Mouse (Mus musculus): Measurements from ENCODE around the gene Dnah8. TPM values are rescaled to one million over a fixed set of nuclear protein-coding genes. Genes with fewer than 3 reads are reported as not detected.

Dnah8 gene
- total RNA-seq, 2 experiments from 2014 or later, result 1.9 to 2.0 TPM

GRCm38 (mm10) chr17:30663170-30663569 is 39.0 kb downstream of the Dnah8 start:
- DNase-seq, result no peak

- no peak for DNase-seq
Observed at GRCm38 (mm10) chr17:30664856-30665255, 40.7 kb downstream of the Dnah8 start.

GRCm38 (mm10) chr17:30672556-30672955 is 48.4 kb downstream of the Dnah8 start:
- DNase-seq, result no peak

- DNase-seq, result no peak
Observed at GRCm38 (mm10) chr17:30673023-30673422, 48.9 kb downstream of the Dnah8 start.

GRCm38 (mm10) chr17:30675021-30675740 is 51.0 kb downstream of the Dnah8 start:
- no peak for DNase-seq

DNA sequence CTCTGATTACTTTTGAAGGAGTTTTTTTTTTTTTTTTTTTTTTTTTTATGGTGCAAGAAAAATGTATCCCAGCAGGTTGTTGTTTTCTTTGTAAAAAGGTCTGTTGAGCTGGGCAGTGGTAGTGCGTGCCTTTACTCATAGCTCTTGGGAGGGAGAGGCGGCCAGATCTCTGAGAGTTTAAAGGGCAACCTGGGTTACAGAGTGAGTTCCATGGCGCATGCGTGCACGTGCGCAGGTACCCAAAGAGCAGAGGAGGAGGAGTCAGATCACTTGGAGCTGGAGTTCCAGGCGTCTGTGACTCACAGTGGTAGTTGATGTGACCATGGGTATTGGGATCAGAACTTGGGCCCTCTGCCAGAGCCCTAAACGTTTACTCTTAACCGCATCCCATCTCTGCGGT is 54.4 kb downstream of the Dnah8 start:
- no peak for DNase-seq

- DNase-seq, result no peak
Observed at GRCm38 (mm10) chr17:30679612-30680011, 55.5 kb downstream of the Dnah8 start.

- DNase-seq, result peak; percentile 67
Observed at GRCm38 (mm10) chr17:30681604-30682003, 57.5 kb downstream of the Dnah8 start.

- no peak for DNase-seq
Observed at GRCm38 (mm10) chr17:30690181-30690580, 66.0 kb downstream of the Dnah8 start.

- no peak for DNase-seq
Observed at GRCm38 (mm10) chr17:30691481-30691880, 67.3 kb downstream of the Dnah8 start.

- no peak for DNase-seq
Observed at GRCm38 (mm10) chr17:30694281-30694680, 70.1 kb downstream of the Dnah8 start.

DNA sequence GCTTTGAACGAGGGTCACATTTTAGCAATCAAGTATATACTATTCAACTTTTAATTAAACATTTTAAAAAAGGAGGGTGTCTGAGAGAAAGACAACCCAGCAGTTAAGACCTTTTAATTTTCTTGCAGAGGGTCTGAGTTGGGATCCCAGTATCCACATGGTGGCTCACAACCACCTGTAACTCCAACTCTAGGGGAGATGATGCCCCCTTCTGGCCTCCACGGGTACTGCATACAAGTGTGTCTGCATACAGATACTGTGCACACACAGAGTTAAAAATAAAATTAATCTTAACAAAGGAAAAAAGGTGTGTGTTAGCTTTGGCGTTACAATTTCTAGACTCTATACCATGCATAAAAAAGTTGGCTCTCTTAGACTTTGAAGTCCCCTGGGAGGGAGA is 90.6 kb downstream of the Dnah8 start:
- DNase-seq, result peak; percentile 22

DNA sequence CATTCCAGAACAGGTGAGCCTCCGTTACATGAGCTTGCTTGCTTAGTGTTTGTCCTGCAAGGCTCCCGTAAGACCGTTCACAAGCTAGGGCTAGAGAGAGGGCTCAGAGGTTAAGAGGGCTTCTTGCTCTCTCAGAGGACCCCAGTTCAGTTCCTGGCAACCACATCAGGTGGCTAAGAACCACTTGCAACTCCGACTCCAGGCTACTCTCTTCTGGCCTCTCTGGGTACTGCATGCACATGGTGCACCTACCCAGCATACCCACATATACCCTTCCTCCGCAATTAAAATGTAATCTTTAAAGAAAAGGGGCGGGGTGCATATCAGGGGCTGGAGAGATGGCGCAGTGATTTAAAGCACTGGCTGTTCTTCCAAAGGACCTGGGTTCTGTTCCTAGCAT is 94.0 kb downstream of the Dnah8 start:
- no peak for DNase-seq

DNA sequence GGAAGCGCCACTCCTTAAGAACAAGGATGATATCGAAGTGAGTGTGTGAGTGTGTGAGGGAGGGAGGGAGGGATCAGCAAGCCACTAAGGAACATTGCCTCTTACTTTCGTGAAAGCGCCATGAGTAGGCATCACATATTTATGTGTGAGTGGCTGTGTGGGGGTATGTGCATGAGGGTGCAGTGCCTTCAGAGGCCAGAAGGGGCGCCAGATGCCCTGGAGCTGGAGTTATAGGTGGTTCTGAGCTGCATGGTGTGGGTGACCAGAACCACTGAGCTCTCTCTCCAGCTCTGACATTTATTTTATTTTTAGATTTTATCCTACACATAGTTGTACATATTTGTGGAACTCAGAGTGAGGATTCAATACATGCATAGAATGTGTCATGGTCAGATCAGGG is 94.9 kb downstream of the Dnah8 start:
- DNase-seq, result no peak

- no peak for DNase-seq
Observed at GRCm38 (mm10) chr17:30727788-30728187, 103.6 kb downstream of the Dnah8 start.

GRCm38 (mm10) chr17:30732736-30733135 is 108.6 kb downstream of the Dnah8 start:
- no peak for DNase-seq

DNA sequence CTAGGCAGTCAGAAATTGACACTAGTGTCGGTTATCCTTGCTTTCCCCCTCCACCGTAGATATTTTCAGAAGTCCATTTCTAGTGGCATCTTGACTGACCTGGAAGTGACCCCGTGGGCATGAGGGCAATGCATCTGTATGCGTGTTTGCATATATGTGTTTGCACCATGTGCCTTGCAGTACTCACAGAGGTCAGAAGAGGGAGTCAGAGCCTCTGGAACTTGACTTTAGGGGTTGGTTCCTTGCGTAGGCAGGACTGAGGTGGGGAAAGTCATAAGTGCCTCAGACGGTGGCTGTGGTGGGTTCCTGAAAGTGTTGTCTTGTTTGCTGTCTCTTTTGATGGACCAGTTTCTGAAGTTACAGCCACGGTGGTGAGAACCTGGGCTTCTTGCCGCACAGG is 110.6 kb downstream of the Dnah8 start:
- no peak for DNase-seq

DNA sequence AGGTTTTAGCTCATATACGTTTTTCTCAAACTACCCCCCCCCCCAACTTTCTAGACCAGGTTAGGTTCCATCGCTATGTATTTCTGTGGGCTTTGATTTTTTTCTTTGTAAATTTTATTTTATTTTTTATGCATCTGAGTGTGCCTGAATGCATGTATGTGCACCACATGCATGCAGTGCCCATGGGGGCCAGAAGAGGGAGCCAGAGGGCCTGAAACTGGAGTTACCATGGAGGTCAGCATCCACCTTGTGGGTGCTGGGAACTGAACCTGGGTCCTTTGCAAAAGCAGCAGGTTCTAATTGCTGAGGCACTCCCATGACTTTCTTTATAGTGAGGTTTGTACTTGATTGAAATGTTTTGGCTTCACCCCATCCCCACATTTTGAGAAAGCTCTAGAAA is 111.3 kb downstream of the Dnah8 start:
- DNase-seq, result no peak

DNA sequence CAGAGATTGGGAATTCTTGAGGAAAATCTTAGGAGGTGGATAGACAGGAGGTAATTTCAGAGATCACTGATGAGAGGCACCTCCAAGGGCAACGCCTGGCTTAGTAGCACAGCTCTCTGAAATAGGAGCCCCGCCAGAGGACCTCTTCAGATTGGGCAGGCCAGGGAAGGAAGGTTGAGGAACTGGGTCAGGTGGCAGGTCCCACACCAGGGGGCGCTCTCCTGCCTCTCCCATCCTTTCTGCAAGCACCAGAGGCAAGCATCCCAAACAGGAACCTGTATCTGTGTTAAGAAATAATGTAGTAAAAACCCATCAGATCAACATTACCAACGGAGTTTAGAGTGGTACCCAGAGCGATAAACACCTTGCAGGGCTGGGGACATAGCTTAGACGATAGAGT is 113.6 kb downstream of the Dnah8 start:
- DNase-seq, result peak; percentile 68

DNA sequence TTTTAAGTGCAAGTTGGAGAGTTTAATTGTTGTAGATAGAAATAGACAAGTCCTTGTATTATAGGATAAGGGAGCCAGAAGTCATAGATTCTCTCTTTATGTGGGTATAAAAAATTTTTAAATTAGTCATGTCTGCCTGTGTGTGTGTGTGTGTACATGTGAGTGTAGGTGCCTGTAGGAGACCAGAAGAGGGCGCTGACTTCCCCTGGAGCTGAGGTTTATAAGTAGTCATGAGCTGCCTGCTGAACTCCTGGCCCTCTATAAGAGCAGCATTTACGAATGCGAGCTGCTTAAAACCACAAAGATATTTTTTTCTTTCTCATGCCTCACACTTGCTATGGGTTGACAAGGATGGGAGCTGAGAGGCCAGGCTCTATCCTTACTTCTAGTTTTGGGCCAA is 115.6 kb downstream of the Dnah8 start:
- DNase-seq, result no peak

GRCm38 (mm10) chr17:30743947-30744346 is 119.8 kb downstream of the Dnah8 start:
- DNase-seq, result no peak

GRCm38 (mm10) chr17:30746056-30747024 is 122.2 kb downstream of the Dnah8 start:
- peak; percentile 72 for DNase-seq

DNA sequence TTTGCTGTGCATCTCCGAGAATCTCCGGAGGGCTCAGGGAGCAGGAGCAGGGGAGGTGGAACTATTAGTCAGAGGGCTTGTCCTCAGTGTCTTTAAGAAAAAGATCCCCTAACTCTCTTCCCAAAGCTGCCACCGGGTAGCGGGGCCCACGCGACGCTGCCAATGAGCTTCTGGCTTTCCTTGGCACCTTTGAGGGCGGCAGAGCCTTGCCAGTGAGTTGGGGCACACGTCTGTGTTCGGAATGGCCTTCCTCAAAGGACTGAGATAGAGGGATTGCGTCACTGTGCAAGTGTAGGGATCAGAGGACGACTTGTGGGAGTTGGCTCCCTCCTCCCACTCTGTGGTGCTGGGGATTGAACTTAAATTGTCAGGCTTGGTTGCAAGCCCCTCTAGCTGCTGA is 125.2 kb downstream of the Dnah8 start:
- DNase-seq, result no peak

DNA sequence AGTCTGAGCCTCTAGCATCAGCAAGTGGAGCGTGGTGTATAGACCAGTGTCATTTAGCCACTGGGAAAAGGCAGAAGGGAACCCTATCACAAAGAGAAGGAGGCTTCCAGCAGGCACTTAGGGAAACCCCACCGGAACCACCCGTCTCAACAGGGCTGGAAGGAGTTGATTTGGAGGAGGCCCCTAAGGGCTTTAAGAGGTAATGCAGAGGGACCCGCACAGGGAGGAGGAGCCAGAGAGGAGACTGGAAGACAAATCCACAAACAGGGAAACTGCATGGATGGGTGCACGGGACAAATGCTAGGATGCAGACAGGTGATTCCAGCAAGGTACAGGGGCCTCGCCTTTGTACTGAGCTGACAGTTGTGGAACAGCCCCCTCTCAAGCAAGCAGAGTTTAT is 126.1 kb downstream of the Dnah8 start:
- no peak for DNase-seq
